Mouse (Mus musculus) naive thymus-derived CD4-positive, alpha-beta T cell, adult 5 months (primary cell): ENCODE results near the gene Platr25. TPM values are rescaled to one million over a fixed set of nuclear protein-coding genes. Genes with fewer than 3 reads are reported as not detected.

Experiments used
- polyA plus RNA-seq: library from polyadenylated mRNA; unstranded; fragments of 100-300 nt; shearing (Covaris generic); gene quantifications from one replicate; pipeline ENCODE4 v1.2.1, GENCODE M21; 2017

The Platr25 gene
- 6.3 TPM for polyA plus RNA-seq

GRCm38 (mm10) chr13:62760432-62761415, at the start of gene Platr25:
TSS of gene Platr25 (minus strand) at chr13:62760709.

GRCm38 (mm10) chr13:62785199-62786134, 25.0 kb upstream of the Platr25 start, which contains the start of gene Gm5141:
TSS of gene Gm5141 (minus strand) at chr13:62785808.

GRCm38 (mm10) chr13:62623577-62624276, 136.8 kb downstream of the Platr25 start, which contains the start of gene 6720489N17Rik:
TSS of gene 6720489N17Rik (minus strand) at chr13:62624182.

Other genes with a start within 250 kb of the Platr25 start
- gene Zfp935, start 202.2 kb downstream of the Platr25 start, polyA plus RNA-seq, result not detected
- 3.2 TPM for gene Zfp934, start 189.5 kb downstream of the Platr25 start, polyA plus RNA-seq
- gene 6720489N17Rik, start 136.5 kb downstream of the Platr25 start, polyA plus RNA-seq, result 0.52 TPM
- 2.3 TPM for gene Gm5141, start 25.1 kb upstream of the Platr25 start, polyA plus RNA-seq
- not detected for gene Fbp2, start 97.7 kb upstream of the Platr25 start, polyA plus RNA-seq
- not detected for gene Fbp1, start 127.6 kb upstream of the Platr25 start, polyA plus RNA-seq
- gene 2010111I01Rik, start 204.2 kb upstream of the Platr25 start, polyA plus RNA-seq, result 91.8 TPM